Mouse (Mus musculus) MEL (cell line): Measurements from ENCODE around the gene Ranbp3l. TPM values are rescaled to one million over a fixed set of nuclear protein-coding genes. Genes with fewer than 3 reads are reported as not detected.
A peak's percentile ranks its signal among the peaks of the same experiment; 100 is the strongest.

ENCODE experiments used
- DNase-seq: peaks from one replicate; pipeline ENCODE4 v3.0.0; 2011; ENCODE audit warnings: low read depth, low spot score
- H3K27ac ChIP-seq: 2 replicates; pipeline ENCODE4 v1.5.1; 2012; ENCODE audit warnings: low read depth, mild to moderate bottlenecking, control low read depth, low read length, moderate library complexity; ENCODE audit not compliant: control insufficient read depth
- H3K27me3 ChIP-seq, 2 experiments: fragments of 150-350 bp in 1 of 2; sonication (generic) in 1 of 2; 2 replicates each; pipeline ENCODE4 v1.6.1; 2012; ENCODE audit warnings: low read length in 2 of 2, mild to moderate bottlenecking in 2 of 2, improper control_type of control experiment in 1 of 2, moderate library complexity in 1 of 2; ENCODE audit not compliant: insufficient read depth in 2 of 2, control insufficient read depth in 1 of 2
- H3K36me3 ChIP-seq, 2 experiments: 2 replicates each; pipeline ENCODE4 v1.6.1; 2012 to 2014; ENCODE audit warnings: low read length in 2 of 2, improper control_type of control experiment in 1 of 2, inconsistent platforms in 1 of 2, mild to moderate bottlenecking in 1 of 2; ENCODE audit not compliant: insufficient read depth in 2 of 2, control insufficient read depth in 1 of 2
- H3K4me1 ChIP-seq, 2 experiments: fragments of 150-350 bp in 1 of 2; sonication (generic) in 1 of 2; 2 replicates each; pipeline ENCODE4 v1.6.1; 2012; ENCODE audit warnings: low read length in 2 of 2, improper control_type of control experiment in 1 of 2, mild to moderate bottlenecking in 1 of 2; ENCODE audit not compliant: insufficient read depth in 2 of 2, control insufficient read depth in 1 of 2
- H3K4me3 ChIP-seq, 2 experiments: fragments of 150-350 bp in 1 of 2; sonication (generic) in 1 of 2; 2 replicates each; pipeline ENCODE4 v1.5.1; 2012; ENCODE audit warnings: low read depth in 2 of 2, low read length in 2 of 2, mild to moderate bottlenecking in 2 of 2, moderate library complexity in 2 of 2, control low read depth in 1 of 2, improper control_type of control experiment in 1 of 2; ENCODE audit not compliant: control insufficient read depth in 1 of 2, insufficient read depth in 1 of 2
- H3K79me2 ChIP-seq: 2 replicates; pipeline ENCODE4 v1.6.1; 2012; ENCODE audit warnings: mild to moderate bottlenecking, low read length, moderate library complexity; ENCODE audit not compliant: control insufficient read depth, poor library complexity, insufficient read depth
- H3K9ac ChIP-seq: 2 replicates; pipeline ENCODE4 v1.6.1; 2012; ENCODE audit warnings: low read depth, mild to moderate bottlenecking, control low read depth, low read length, moderate library complexity; ENCODE audit not compliant: control insufficient read depth, poor library complexity, severe bottlenecking
- H3K9me3 ChIP-seq: fragments of 150-350 bp; sonication (generic); replicated peaks from 2 replicates; pipeline ENCODE4 v1.6.1; 2012; ENCODE audit warnings: mild to moderate bottlenecking, low read length, improper control_type of control experiment, moderate library complexity; ENCODE audit not compliant: insufficient read depth
- CTCF ChIP-seq, 3 experiments: IDR thresholded peaks in 2 of 3; conservative IDR thresholded peaks in 1 of 3; 2 replicates each; pipeline ENCODE4 v1.5.1; 2011 to 2012; ENCODE audit warnings: low read length in 3 of 3, low read depth in 2 of 3, mild to moderate bottlenecking in 2 of 3, improper control_type of control experiment in 1 of 3, inconsistent platforms in 1 of 3, mixed read lengths in 1 of 3, moderate library complexity in 1 of 3; ENCODE audit not compliant: control insufficient read depth in 1 of 3, insufficient read depth in 1 of 3, poor library complexity in 1 of 3, severe bottlenecking in 1 of 3
- ELF1 ChIP-seq: IDR thresholded peaks from 2 replicates; pipeline ENCODE4 v1.6.1; 2014; ENCODE audit warnings: low read depth, mild to moderate bottlenecking, inconsistent platforms, low read length, improper control_type of control experiment, moderate library complexity
- GATA1 ChIP-seq: IDR thresholded peaks from 2 replicates; pipeline ENCODE4 v1.6.1; 2011; ENCODE audit warnings: low read depth, low read length, improper control_type of control experiment
- HCFC1 ChIP-seq: IDR thresholded peaks from 2 replicates; pipeline ENCODE4 v1.6.1; 2012; ENCODE audit warnings: low read depth, mild to moderate bottlenecking, inconsistent platforms, low read length, improper control_type of control experiment, moderate library complexity
- MAFK ChIP-seq: IDR thresholded peaks from 2 replicates; pipeline ENCODE4 v1.6.1; 2011; ENCODE audit warnings: low read depth, mild to moderate bottlenecking, low read length, improper control_type of control experiment, borderline replicate concordance
- MAZ ChIP-seq: IDR thresholded peaks from 2 replicates; pipeline ENCODE4 v1.6.1; 2012; ENCODE audit warnings: low read depth, mild to moderate bottlenecking, inconsistent platforms, low read length, improper control_type of control experiment
- MXI1 ChIP-seq: IDR thresholded peaks from 2 replicates; pipeline ENCODE4 v1.6.1; 2011; ENCODE audit warnings: mild to moderate bottlenecking, low read depth, low read length, improper control_type of control experiment
- MYB ChIP-seq: IDR thresholded peaks from 2 replicates; pipeline ENCODE4 v1.6.1; 2011; ENCODE audit warnings: mild to moderate bottlenecking, low read depth, low read length, improper control_type of control experiment
- MYC ChIP-seq: IDR thresholded peaks from 2 replicates; pipeline ENCODE4 v1.6.1; 2011; ENCODE audit warnings: low read depth, mild to moderate bottlenecking, low read length, improper control_type of control experiment, moderate library complexity
- NELFE ChIP-seq: IDR thresholded peaks from 2 replicates; pipeline ENCODE4 v1.6.1; 2011; ENCODE audit warnings: low read depth, low read length, improper control_type of control experiment
- POLR2A ChIP-seq, 2 experiments: IDR thresholded peaks; 2 replicates each; pipeline ENCODE4 v1.6.1; 2011 to 2012; ENCODE audit warnings: low read length in 2 of 2, mild to moderate bottlenecking in 2 of 2, control low read depth in 1 of 2, improper control_type of control experiment in 1 of 2, low read depth in 1 of 2, moderate library complexity in 1 of 2; ENCODE audit not compliant: control insufficient read depth in 1 of 2, insufficient read depth in 1 of 2, poor library complexity in 1 of 2
- POLR2AphosphoS5 ChIP-seq: IDR thresholded peaks from 2 replicates; pipeline ENCODE4 v1.6.1; 2012; ENCODE audit warnings: low read depth, borderline replicate concordance, mild to moderate bottlenecking, inconsistent platforms, low read length, moderate library complexity, mixed read lengths
- RAD21 ChIP-seq: IDR thresholded peaks from 2 replicates; pipeline ENCODE4 v1.6.1; 2011; ENCODE audit warnings: mild to moderate bottlenecking, low read depth, low read length, improper control_type of control experiment
- SMC3 ChIP-seq: IDR thresholded peaks from 2 replicates; pipeline ENCODE4 v1.6.1; 2011; ENCODE audit warnings: low read depth, low read length, improper control_type of control experiment
- TAL1 ChIP-seq: IDR thresholded peaks from 2 replicates; pipeline ENCODE4 v1.6.1; 2012; ENCODE audit warnings: mild to moderate bottlenecking, inconsistent platforms, low read length, moderate library complexity, mixed read lengths
- TCF12 ChIP-seq: IDR thresholded peaks from 2 replicates; pipeline ENCODE4 v1.6.1; 2014; ENCODE audit warnings: low read depth, mild to moderate bottlenecking, inconsistent platforms, low read length, improper control_type of control experiment, moderate library complexity
- USF2 ChIP-seq, 2 experiments: IDR thresholded peaks; 2 replicates each; pipeline ENCODE4 v1.6.1; 2011 to 2012; ENCODE audit warnings: improper control_type of control experiment in 2 of 2, low read length in 2 of 2, borderline replicate concordance in 1 of 2, inconsistent platforms in 1 of 2, low read depth in 1 of 2, mild to moderate bottlenecking in 1 of 2; ENCODE audit not compliant: insufficient read depth in 1 of 2
- ZC3H11A ChIP-seq: IDR thresholded peaks from 2 replicates; pipeline ENCODE4 v1.6.1; 2012; ENCODE audit warnings: low read depth, mild to moderate bottlenecking, inconsistent platforms, low read length, improper control_type of control experiment
- ZNF384 ChIP-seq: IDR thresholded peaks from 2 replicates; pipeline ENCODE4 v1.6.1; 2012; ENCODE audit warnings: low read depth, mild to moderate bottlenecking, inconsistent platforms, low read length, improper control_type of control experiment
- polyA plus RNA-seq, 2 experiments: library from polyadenylated mRNA; stranded (reverse) in 1 of 2; unstranded in 1 of 2; fragments of >175 nt in 1 of 2; fragments of >200 nt in 1 of 2; gene quantifications; 2 replicates each; pipeline versions ENCODE4 v1.2.1 to v1.2.4; 2012; ENCODE audit warnings: low replicate concordance in 2 of 2, low read depth in 1 of 2; ENCODE audit not compliant: insufficient read length in 2 of 2, insufficient read depth in 1 of 2, missing spikeins in 1 of 2
- total RNA-seq: library from RNA; depleted of rRNA; stranded (reverse); fragments of 300-350 nt; gene quantifications from 2 replicates; pipeline ENCODE4 v1.2.3, GENCODE M21; 2012

Ranbp3l gene
- total and polyA plus RNA-seq, 3 experiments = 0.06 TPM; not detected in 2

DNA sequence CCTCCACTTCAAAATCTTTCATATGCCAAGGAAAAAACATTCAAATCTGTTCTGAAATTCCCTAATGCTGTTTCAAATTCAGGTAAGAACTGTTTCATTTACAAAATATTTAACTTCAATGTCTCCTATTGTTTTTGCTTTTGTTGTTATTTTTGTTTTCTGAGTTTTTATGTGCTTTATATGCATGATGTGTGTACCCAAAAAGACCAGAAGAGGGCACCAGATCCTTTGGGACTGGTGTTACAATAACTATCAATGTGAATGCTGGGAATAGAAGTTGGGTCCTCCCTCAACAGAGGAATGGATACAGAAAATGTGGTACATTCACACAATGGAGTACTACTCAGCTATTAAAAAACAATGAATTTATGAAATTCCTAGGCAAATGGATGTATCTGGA, 88.0 kb downstream of the Ranbp3l start (continued):
- TF ChIP-seq ELF1 (no peak), POLR2A (IDR thresholded peaks at IDR 0.05; ENCODE audit: control insufficient read depth in 1 of 2, insufficient read depth in 1 of 2, low read depth in 1 of 2, low read length in 2 of 2, poor library complexity in 1 of 2) (no peak), HCFC1 (no peak), NELFE (no peak), MAFK (no peak), MAZ (no peak), MYB (no peak), POLR2AphosphoS5 (no peak)

- Histone ChIP-seq H3K27ac (no peak overlapping the region), H3K4me3 (no peak overlapping the region), H3K79me2 (no peaks in the 10 kb centered on the region), H3K4me1 (no peaks in the 10 kb centered on the region), H3K9ac (no peak overlapping the region), H3K27me3 (no peaks in the 10 kb centered on the region; a peak in 1 of 4 replicates), H3K9me3 (no peaks in the 10 kb centered on the region), H3K36me3 (no peaks in the 10 kb centered on the region)
- no peak for TF ChIP-seq ZNF384
- no peak for TF ChIP-seq MYC
- TF ChIP-seq RAD21 = peak; percentile 66
- peak; percentile 57 for TF ChIP-seq ZC3H11A
- peak; percentile 70 for TF ChIP-seq SMC3
- no peak for TF ChIP-seq GATA1
- no peak for TF ChIP-seq TCF12
- peak in 1 of 3 experiments; percentile 63; a peak in 2 of 6 replicates for TF ChIP-seq CTCF (IDR thresholded peaks at IDR 0.05 in 2 of 3, conservative IDR thresholded peaks at IDR 0.05 in 1 of 3; ENCODE audit: control insufficient read depth in 1 of 3, insufficient read depth in 1 of 3, low read depth in 2 of 3, low read length in 3 of 3, poor library complexity in 1 of 3, severe bottlenecking in 1 of 3)
- no peak for TF ChIP-seq TAL1
- no peak for TF ChIP-seq POLR2A (IDR thresholded peaks at IDR 0.05; ENCODE audit: control insufficient read depth in 1 of 2, insufficient read depth in 1 of 2, low read depth in 1 of 2, low read length in 2 of 2, poor library complexity in 1 of 2)
- no peak for TF ChIP-seq MXI1
- TF ChIP-seq USF2 (IDR thresholded peaks at IDR 0.05; ENCODE audit: borderline replicate concordance in 1 of 2, insufficient read depth in 1 of 2, low read depth in 1 of 2, low read length in 2 of 2) = no peak
- DNase-seq = peak; percentile 43
Measured at GRCm38 (mm10) chr15:9059856-9060255, 92.1 kb downstream of the Ranbp3l start.
